8 mouse cellular contexts compared by ENCODE assay signal in genomic region chr4:45084021-45084894, GRCm38 (mm10). TPM values are rescaled to one million over a fixed set of nuclear protein-coding genes. Genes with fewer than 3 reads are reported as not detected.
DNase-seq lines count a peak whose midpoint lies in the region; ATAC-seq and TF ChIP-seq lines count a peak whose summit lies in the region.

Gene Fbxo10, minus strand, starts transcription at chr4:45084604.

- no peak for TF ChIP-seq RAD21 in CH12.LX (IDR thresholded peaks at IDR 0.05; ENCODE audit: low read depth, low read length)

- WGBS in forebrain, embryonic 11.5 days, result under 1% methylated on average over 77 of the region's 77 CpGs
- under 1% methylated on average over 75 of the region's 77 CpGs for WGBS in heart, embryonic 16.5 days
- under 1% methylated on average over 55 of the region's 77 CpGs for WGBS in liver, postnatal 0 days (ENCODE audit: insufficient replicate concordance)
- under 1% methylated on average over 75 of the region's 77 CpGs for WGBS in neural tube, embryonic 14.5 days

- H3K9ac ChIP-seq in CH12.LX (ENCODE audit: insufficient read depth, low read depth), result peak within 1 kb of the TSS; percentile 60
- H3K9ac ChIP-seq in forebrain, embryonic 11.5 days (ENCODE audit: low read length), result peak within 1 kb of the TSS; percentile 93
- H3K9ac ChIP-seq in heart, embryonic 16.5 days (ENCODE audit: low read length), result peak within 1 kb of the TSS; percentile 96
- H3K9ac ChIP-seq in liver, postnatal 0 days (replicated peaks), result peak within 1 kb of the TSS; percentile 87
- H3K9ac ChIP-seq in neural tube, embryonic 14.5 days (replicated peaks; ENCODE audit: low read depth, low read length), result peak within 1 kb of the TSS; percentile 93

- H3K36me3 ChIP-seq in CH12.LX (replicated peaks in 1 of 2; ENCODE audit: control insufficient read depth in 1 of 2, insufficient read depth in 1 of 2, low read length in 1 of 2), result no peaks in the 10 kb centered on the region
- no peaks in the 10 kb centered on the region for H3K36me3 ChIP-seq in forebrain, embryonic 11.5 days (ENCODE audit: control insufficient read depth, insufficient read depth, low read length)
- H3K36me3 ChIP-seq in heart, embryonic 16.5 days (ENCODE audit: control insufficient read depth, insufficient read depth), result no peaks in the 10 kb centered on the region
- H3K36me3 ChIP-seq in liver, postnatal 0 days (replicated peaks; ENCODE audit: insufficient read depth, low read length), result 0 out of 2 replicates have a peak, but pooled peaks cover under 1% of the 10 kb centered on the region
- H3K36me3 ChIP-seq in neural tube, embryonic 14.5 days (ENCODE audit: control insufficient read depth, insufficient read depth, low read length), result no peaks in the 10 kb centered on the region

- peak within 1 kb of the TSS; percentile 79 for H3K4me2 ChIP-seq in CH12.LX (ENCODE audit: insufficient read depth, low read depth, poor library complexity, severe bottlenecking)
- H3K4me2 ChIP-seq in forebrain, embryonic 11.5 days (ENCODE audit: low read depth, low read length, severe bottlenecking), result peak within 1 kb of the TSS; percentile 81
- H3K4me2 ChIP-seq in heart, embryonic 16.5 days (ENCODE audit: low read depth, low read length), result peak within 1 kb of the TSS; percentile 63
- peak within 1 kb of the TSS; percentile 100 for H3K4me2 ChIP-seq in liver, postnatal 0 days (ENCODE audit: low read depth, low read length)
- peak within 1 kb of the TSS; percentile 69 for H3K4me2 ChIP-seq in neural tube, embryonic 14.5 days (ENCODE audit: low read depth, low read length)

- peak; percentile 91 for ATAC-seq in forebrain, embryonic 11.5 days (replicated peaks; ENCODE audit: low FRiP score)
- peak; percentile 96 for ATAC-seq in heart, embryonic 16.5 days (replicated peaks; ENCODE audit: extremely low read depth, insufficient read depth, low FRiP score)
- peak; percentile 96 for ATAC-seq in liver, postnatal 0 days
- ATAC-seq in neural tube, embryonic 14.5 days (ENCODE audit: low read depth), result peak; percentile 90

- in situ Hi-C loops in CH12.LX (cut with MboI; ENCODE audit: low pct_ligation_motif_present, low pct_unique_long_range_greater_than_20kb, low sequenced_read_pairs), result no loop called here

- H3K27me3 ChIP-seq in CH12.LX (replicated peaks), result peaks cover 9% of the 10 kb centered on the region
- no peaks in the 10 kb centered on the region for H3K27me3 ChIP-seq in forebrain, embryonic 11.5 days (ENCODE audit: control insufficient read depth, insufficient read depth, low read length)
- H3K27me3 ChIP-seq in heart, embryonic 16.5 days (ENCODE audit: control insufficient read depth, insufficient read depth, low read length), result no peaks in the 10 kb centered on the region
- no peaks in the 10 kb centered on the region for H3K27me3 ChIP-seq in liver, postnatal 0 days (ENCODE audit: insufficient read depth, low read length)
- no peaks in the 10 kb centered on the region; the same call in 1 of the 2 replicates for H3K27me3 ChIP-seq in neural tube, embryonic 14.5 days (ENCODE audit: control insufficient read depth, insufficient read depth, low read length)

- H3K27ac ChIP-seq in CH12.LX (ENCODE audit: insufficient read depth, low read depth), result no peak within 1 kb of the TSS
- H3K27ac ChIP-seq in forebrain, embryonic 11.5 days (ENCODE audit: low read depth, low read length), result peak within 1 kb of the TSS; percentile 46
- H3K27ac ChIP-seq in heart, embryonic 16.5 days (ENCODE audit: low read length), result peak within 1 kb of the TSS; percentile 87
- H3K27ac ChIP-seq in liver, postnatal 0 days (ENCODE audit: low read depth), result peak within 1 kb of the TSS; percentile 62; the same call in 1 of the 2 replicates
- peak within 1 kb of the TSS; percentile 79 for H3K27ac ChIP-seq in neural tube, embryonic 14.5 days (ENCODE audit: low read depth, low read length)

- peak; percentile 72 for TF ChIP-seq POLR2A in CH12.LX (IDR thresholded peaks at IDR 0.05; ENCODE audit: low read depth, low read length)

- no peaks in the 10 kb centered on the region for H3K79me2 ChIP-seq in CH12.LX (replicated peaks; ENCODE audit: control insufficient read depth, extremely low read depth, insufficient read depth, poor library complexity, severe bottlenecking)

- no peaks in the 10 kb centered on the region for H3K9me3 ChIP-seq in CH12.LX (replicated peaks; ENCODE audit: low read length)
- H3K9me3 ChIP-seq in forebrain, embryonic 11.5 days (ENCODE audit: control insufficient read depth, low read length), result no peaks in the 10 kb centered on the region
- no peaks in the 10 kb centered on the region for H3K9me3 ChIP-seq in heart, embryonic 16.5 days (replicated peaks; ENCODE audit: control insufficient read depth, low read length)
- no peaks in the 10 kb centered on the region for H3K9me3 ChIP-seq in liver, postnatal 0 days (ENCODE audit: low read length)
- no peaks in the 10 kb centered on the region for H3K9me3 ChIP-seq in neural tube, embryonic 14.5 days (ENCODE audit: control insufficient read depth, low read length)

- peaks cover 3 to 8% of the 10 kb centered on the region in 2 experiments; a peak in 2 of 4 replicates for H3K4me1 ChIP-seq in CH12.LX (ENCODE audit: control insufficient read depth in 1 of 2, insufficient read depth in 2 of 2)
- peaks cover 4% of the 10 kb centered on the region; the same call in 1 of the 2 replicates for H3K4me1 ChIP-seq in forebrain, embryonic 11.5 days (replicated peaks; ENCODE audit: control insufficient read depth, insufficient read depth, low read length)
- H3K4me1 ChIP-seq in heart, embryonic 16.5 days (ENCODE audit: control insufficient read depth, insufficient read depth, low read length), result peaks cover 19% of the 10 kb centered on the region
- peaks cover 15% of the 10 kb centered on the region; the same call in 1 of the 2 replicates for H3K4me1 ChIP-seq in liver, postnatal 0 days (ENCODE audit: insufficient read depth)
- H3K4me1 ChIP-seq in neural tube, embryonic 14.5 days (ENCODE audit: control insufficient read depth, insufficient read depth, low read length), result 0 out of 2 replicates have a peak, but pooled peaks cover 4% of the 10 kb centered on the region

- no peak for TF ChIP-seq EP300 in CH12.LX (IDR thresholded peaks at IDR 0.05; ENCODE audit: low read length)
- TF ChIP-seq EP300 in liver, postnatal 0 days (IDR thresholded peaks at IDR 0.05; ENCODE audit: low read depth), result no peak

- no peak for TF ChIP-seq CTCF in CH12.LX (conservative IDR thresholded peaks at IDR 0.05 in 1 of 2, IDR thresholded peaks at IDR 0.05 in 1 of 2; ENCODE audit: low read depth in 2 of 2, low read length in 2 of 2)
- TF ChIP-seq CTCF in liver, postnatal 0 days (IDR thresholded peaks at IDR 0.05; ENCODE audit: low read depth), result no peak

- peak within 1 kb of the TSS; percentile 51 to 67 (median 58) for H3K4me3 ChIP-seq in CH12.LX (replicated peaks in 1 of 3; ENCODE audit: low read depth in 2 of 3, low read length in 2 of 3, poor library complexity in 1 of 3)
- peak within 1 kb of the TSS; percentile 87 for H3K4me3 ChIP-seq in forebrain, embryonic 11.5 days (ENCODE audit: low read depth, low read length)
- H3K4me3 ChIP-seq in heart, embryonic 16.5 days (ENCODE audit: low read length), result peak within 1 kb of the TSS; percentile 94
- H3K4me3 ChIP-seq in liver, postnatal 0 days (ENCODE audit: low read depth, low read length), result peak within 1 kb of the TSS; percentile 95
- H3K4me3 ChIP-seq in neural tube, embryonic 14.5 days (ENCODE audit: low read depth, low read length), result peak within 1 kb of the TSS; percentile 97

- DNase-seq in CH12.LX (ENCODE audit: extremely low read depth), result peak; percentile 75
- DNase-seq in c-Kit-positive CD71-negative TER-119-negative erythroid progenitor cells, embryonic 14.5 days (ENCODE audit: low read depth), result peak; percentile 78
- peak; percentile 97 for DNase-seq in forebrain, embryonic 11.5 days (ENCODE audit: low spot score)
- DNase-seq in kidney, postnatal 36 days, result peak; percentile 94 to 99
- peak; percentile 95 for DNase-seq in liver, postnatal 0 days
- DNase-seq in testis, postnatal 10 days (ENCODE audit: low spot score), result peak; percentile 98

- dilution Hi-C loops in CH12.LX (cut with MboI; ENCODE audit: extremely low pct_ligation_motif_present, extremely low pct_unique_long_range_greater_than_20kb, low sequenced_read_pairs), result no loop called here

TF ChIP-seq in CH12.LX, 34 proteins besides CTCF, POLR2A, EP300 and RAD21 (continues in another document):
- peak; percentile 74; the same call in 1 of the 2 replicates for TF ChIP-seq MAX (IDR thresholded peaks at IDR 0.05; ENCODE audit: low read length)
- TF ChIP-seq CHD2 (IDR thresholded peaks at IDR 0.05; ENCODE audit: low read length), result no peak
- peak; percentile 97 for TF ChIP-seq USF1 (IDR thresholded peaks at IDR 0.05; ENCODE audit: low read depth, low read length)
- TF ChIP-seq POLR2AphosphoS2 (IDR thresholded peaks at IDR 0.05; ENCODE audit: low read depth, low read length), result no peak
- no peak for TF ChIP-seq MAFK (IDR thresholded peaks at IDR 0.05; ENCODE audit: insufficient replicate concordance, low read length)
- no peak; the same call in 1 of the 2 replicates for TF ChIP-seq ZKSCAN1 (IDR thresholded peaks at IDR 0.05; ENCODE audit: borderline replicate concordance, low read depth, low read length)
- peak; percentile 54; the same call in 1 of the 2 replicates for TF ChIP-seq NRF1 (IDR thresholded peaks at IDR 0.05; ENCODE audit: low read depth, low read length)
- no peak for TF ChIP-seq MXI1 (IDR thresholded peaks at IDR 0.05; ENCODE audit: low read depth, low read length)
- 0 out of 2 replicates have a peak, but pooled peaks have one; percentile 36 for TF ChIP-seq HCFC1 (IDR thresholded peaks at IDR 0.05; ENCODE audit: low read depth, low read length)
- TF ChIP-seq BHLHE40 (IDR thresholded peaks at IDR 0.05; ENCODE audit: low read depth, low read length), result peak; percentile 74
- peak; percentile 61 for TF ChIP-seq UBTF (IDR thresholded peaks at IDR 0.05; ENCODE audit: low read depth, low read length)
- no peak for TF ChIP-seq TBP (conservative IDR thresholded peaks at IDR 0.05; ENCODE audit: low read depth, low read length)
- TF ChIP-seq ZC3H11A (IDR thresholded peaks at IDR 0.05; ENCODE audit: low read depth, low read length), result no peak
- TF ChIP-seq E2F4 (IDR thresholded peaks at IDR 0.05; ENCODE audit: insufficient replicate concordance, low read depth, low read length), result no peak
- no peak for TF ChIP-seq SMC3 (IDR thresholded peaks at IDR 0.05; ENCODE audit: low read depth, low read length)
- no peak for TF ChIP-seq ZNF384 (IDR thresholded peaks at IDR 0.05; ENCODE audit: low read depth, low read length)
- no peak for TF ChIP-seq SIN3A (IDR thresholded peaks at IDR 0.05; ENCODE audit: low read length)

RNA-seq across cellular contexts. Expression of gene Fbxo10, which starts in this region (rescaled TPM):
- 0.97 and 1.4 TPM in 2 replicates for total RNA-seq in CH12.LX (2012; rRNA removed)
- 0.39 and 0.49 TPM in 2 replicates for total RNA-seq in CH12.LX (2014; rRNA removed)
- polyA plus RNA-seq in CH12.LX (2012; ENCODE audit: insufficient read length, low read depth), result 0.64 and 0.71 TPM in 2 replicates
- 12.5 and 13.3 TPM in 2 replicates for polyA plus RNA-seq in forebrain, embryonic 11.5 days (2014; fragmentation: Nextera tagmentation; extraction: Ambion mirVana)
- 22.5 and 24.1 TPM in 2 replicates for polyA plus RNA-seq in heart, embryonic 16.5 days (2015; fragmentation: Nextera tagmentation; extraction: Ambion mirVana)
- 1.5 and 2.0 TPM in 2 replicates for polyA plus RNA-seq in liver, postnatal 0 days (2015; fragmentation: Nextera tagmentation; extraction: Ambion mirVana)
- polyA plus RNA-seq in neural tube, embryonic 14.5 days (2014; fragmentation: Nextera tagmentation; extraction: Ambion mirVana), result 12.9 and 14.5 TPM in 2 replicates
